Mouse (Mus musculus) brain, embryonic 14.5 days (tissue): ENCODE results near the gene Gm49368.

Experiments used
- CTCF ChIP-seq: fragments of 200-500 bp; IDR thresholded peaks from 2 replicates; pipeline ENCODE4 v1.5.1; 2012; ENCODE audit warnings: inconsistent platforms, mild to moderate bottlenecking, moderate library complexity, borderline replicate concordance; ENCODE audit not compliant: insufficient read depth, insufficient read length; ENCODE audit errors: extremely low read depth
- POLR2A ChIP-seq: fragments of 200-500 bp; IDR thresholded peaks from 2 replicates; pipeline ENCODE4 v1.6.1; 2012; ENCODE audit warnings: mild to moderate bottlenecking, inconsistent platforms, borderline replicate concordance; ENCODE audit not compliant: poor library complexity, insufficient read depth, insufficient read length, severe bottlenecking; ENCODE audit errors: extremely low read depth

DNA sequence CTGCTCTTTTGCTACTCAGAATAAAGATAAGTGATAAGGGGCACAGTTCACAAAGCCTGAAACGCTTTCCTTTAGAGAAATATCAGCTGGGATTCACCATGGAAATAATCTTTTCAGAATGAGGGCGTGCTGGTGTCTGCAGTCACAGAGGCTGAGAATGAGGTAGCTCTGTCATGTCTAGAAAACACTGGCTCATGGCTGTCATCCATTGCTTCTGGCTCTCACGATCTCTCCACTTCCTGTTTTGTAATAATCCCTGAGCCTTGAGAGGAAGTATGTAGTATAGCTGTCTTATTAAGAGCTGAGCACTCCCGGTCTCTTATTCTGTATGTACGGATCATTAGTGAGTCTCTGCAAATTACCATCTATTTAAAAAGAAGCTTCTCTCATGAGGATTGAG, 3.1 kb downstream of the Gm49368 start:
- no peak for TF ChIP-seq POLR2A
- no peak for TF ChIP-seq CTCF
